Mouse (Mus musculus) embryonic facial prominence, embryonic 15.5 days (tissue): ENCODE results near the gene Rbck1. TPM values are rescaled to one million over a fixed set of nuclear protein-coding genes. Genes with fewer than 3 reads are reported as not detected.
A peak's percentile ranks its signal among the peaks of the same experiment; 100 is the strongest.
"Not testable (repeated sequence)": the region's sequence is repeated elsewhere in the genome, so short reads cannot be mapped to it uniquely, and the experiment has no call there.

Experiments used
- ATAC-seq: fragments of 200-750 bp; cut with Nextera tagmentation; 2 replicates; pipeline ENCODE4 v1.8.0; 2017; ENCODE audit warnings: low read depth, moderate TSS enrichment; ENCODE audit not compliant: insufficient number of reproducible peaks, low FRiP score, low TSS enrichment
- H3K27ac ChIP-seq: fragments of 300-500 bp; sonication (generic); replicated peaks from 2 replicates; pipeline ENCODE4 v1.5.1; 2015; ENCODE audit warnings: mild to moderate bottlenecking, inconsistent platforms
- H3K27me3 ChIP-seq: fragments of 300-500 bp; sonication (generic); 2 replicates; pipeline ENCODE4 v1.6.1; 2015; ENCODE audit warnings: inconsistent platforms
- H3K36me3 ChIP-seq: fragments of 300-500 bp; sonication (generic); 2 replicates; pipeline ENCODE4 v1.6.1; 2015; ENCODE audit warnings: mild to moderate bottlenecking, inconsistent platforms
- H3K4me1 ChIP-seq: fragments of 300-500 bp; sonication (generic); 2 replicates; pipeline ENCODE4 v1.6.1; 2015; ENCODE audit warnings: inconsistent platforms
- H3K4me2 ChIP-seq: fragments of 300-500 bp; sonication (generic); replicated peaks from 2 replicates; pipeline ENCODE4 v1.6.1; 2015; ENCODE audit warnings: mild to moderate bottlenecking, inconsistent platforms
- H3K4me3 ChIP-seq: fragments of 300-500 bp; sonication (generic); replicated peaks from 2 replicates; pipeline ENCODE4 v1.5.1; 2015; ENCODE audit warnings: mild to moderate bottlenecking, inconsistent platforms
- H3K9ac ChIP-seq: fragments of 300-500 bp; sonication (generic); 2 replicates; pipeline ENCODE4 v1.6.1; 2015; ENCODE audit warnings: inconsistent platforms
- H3K9me3 ChIP-seq: fragments of 300-500 bp; sonication (generic); replicated peaks from 2 replicates; pipeline ENCODE4 v1.6.1; 2016; ENCODE audit warnings: inconsistent platforms
- WGBS: fragments of 180-500 bp; shearing (Covaris S2); methylation state at CpG from one replicate; pipeline ENCODE4 v1.1.7; 2015; 5-methylcytosine and 5-hydroxymethylcytosine counted together
- polyA plus RNA-seq: library from polyadenylated mRNA; unstranded; fragments of >200 nt; fragmentation: Nextera tagmentation; extraction: Ambion mirVana; gene quantifications from 2 replicates; pipeline ENCODE4 v1.2.1, GENCODE M21; 2015

Rbck1 gene
- polyA plus RNA-seq, 1 experiment from 2014 or later, result 94.1 TPM

GRCm38 (mm10) chr2:152360271-152360775, 27.9 kb upstream of the Rbck1 start:
- Histone ChIP-seq H3K9me3 (no peaks in the 10 kb centered on the region), H3K9ac (no peak overlapping the region), H3K36me3 (no peaks in the 10 kb centered on the region), H3K4me1 (peaks cover 6% of the 10 kb centered on the region; the same call in 1 of the 2 replicates), H3K4me3 (no peak overlapping the region), H3K4me2 (no peak overlapping the region), H3K27me3 (no peaks in the 10 kb centered on the region), H3K27ac (no peak overlapping the region)
- 0 out of 2 replicates have a peak, but pooled peaks have one; percentile 26 for ATAC-seq
- 51% methylated on average over 7 of the region's 7 CpGs for WGBS

- Histone ChIP-seq H3K27me3 (no peaks in the 10 kb centered on the region), H3K4me2 (no peak overlapping the region), H3K36me3 (no peaks in the 10 kb centered on the region), H3K4me1 (peaks cover 6% of the 10 kb centered on the region; the same call in 1 of the 2 replicates), H3K27ac (no peak overlapping the region), H3K9ac (no peak overlapping the region), H3K4me3 (no peak overlapping the region), H3K9me3 (no peaks in the 10 kb centered on the region)
- no peak for ATAC-seq
- WGBS, result 62% methylated on average over 5 of the region's 5 CpGs
Observed at GRCm38 (mm10) chr2:152359616-152360015, 27.2 kb upstream of the Rbck1 start.

- not testable (repeated sequence) for H3K27me3 ChIP-seq, H3K27ac ChIP-seq, H3K9me3 ChIP-seq, ATAC-seq, H3K9ac ChIP-seq, H3K4me3 ChIP-seq, H3K4me1 ChIP-seq, H3K4me2 ChIP-seq, H3K36me3 ChIP-seq
- WGBS, result 71% methylated on average over 5 of the region's 5 CpGs
Observed at GRCm38 (mm10) chr2:152358977-152359376, 26.5 kb upstream of the Rbck1 start.

GRCm38 (mm10) chr2:152357254-152357653, 24.8 kb upstream of the Rbck1 start:
- no peaks in the 10 kb centered on the region for H3K27me3 ChIP-seq
- H3K27ac ChIP-seq, result no peak overlapping the region
- H3K9ac ChIP-seq, result no peak overlapping the region
- WGBS, result 87% methylated on average over 3 of the region's 3 CpGs
- ATAC-seq, result no peak
- H3K9me3 ChIP-seq, result no peaks in the 10 kb centered on the region
- no peak overlapping the region for H3K4me3 ChIP-seq
- H3K36me3 ChIP-seq, result no peaks in the 10 kb centered on the region
- H3K4me1 ChIP-seq, result no peaks in the 10 kb centered on the region
- no peak overlapping the region for H3K4me2 ChIP-seq

GRCm38 (mm10) chr2:152349842-152350540, 17.5 kb upstream of the Rbck1 start:
- Histone ChIP-seq H3K4me3 (no peak overlapping the region), H3K27me3 (no peaks in the 10 kb centered on the region), H3K9me3 (no peaks in the 10 kb centered on the region), H3K4me2 (no peak overlapping the region), H3K27ac (no peak overlapping the region), H3K36me3 (no peaks in the 10 kb centered on the region), H3K4me1 (no peaks in the 10 kb centered on the region), H3K9ac (no peak overlapping the region)
- no peak for ATAC-seq
- 86% methylated on average over 8 of the region's 8 CpGs for WGBS

GRCm38 (mm10) chr2:152349205-152349604, 16.8 kb upstream of the Rbck1 start:
- no peak overlapping the region for H3K9ac ChIP-seq
- WGBS, result 73% methylated on average over 6 of the region's 6 CpGs
- ATAC-seq, result no peak

GRCm38 (mm10) chr2:152347722-152348121, 15.3 kb upstream of the Rbck1 start:
- peaks cover 13% of the 10 kb centered on the region for H3K4me1 ChIP-seq
- H3K9me3 ChIP-seq, result no peaks in the 10 kb centered on the region
- WGBS, result 67% methylated on average over 2 of the region's 2 CpGs
- 0 out of 2 replicates have a peak, but pooled peaks cover 3% of the 10 kb centered on the region for H3K27me3 ChIP-seq
- H3K4me2 ChIP-seq, result no peak overlapping the region
- H3K36me3 ChIP-seq, result no peaks in the 10 kb centered on the region
- H3K4me3 ChIP-seq, result no peak overlapping the region
- H3K9ac ChIP-seq, result no peak overlapping the region
- H3K27ac ChIP-seq, result no peak overlapping the region
- no peak for ATAC-seq

More at GRCm38 (mm10) chr2:152349205-152349604, 16.8 kb upstream of the Rbck1 start:
- Histone ChIP-seq H3K27me3 (0 out of 2 replicates have a peak, but pooled peaks cover 3% of the 10 kb centered on the region), H3K4me2 (no peak overlapping the region), H3K9me3 (no peaks in the 10 kb centered on the region), H3K36me3 (no peaks in the 10 kb centered on the region), H3K4me3 (no peak overlapping the region), H3K27ac (no peak overlapping the region), H3K4me1 (peaks cover 5% of the 10 kb centered on the region)

- no peak overlapping the region for H3K4me3 ChIP-seq
- no peak overlapping the region for H3K4me2 ChIP-seq
- no peak overlapping the region for H3K27ac ChIP-seq
- 30% methylated on average over 9 of the region's 9 CpGs for WGBS
- H3K9me3 ChIP-seq, result no peaks in the 10 kb centered on the region
- H3K27me3 ChIP-seq, result 0 out of 2 replicates have a peak, but pooled peaks cover 3% of the 10 kb centered on the region
- H3K4me1 ChIP-seq, result peaks cover 13% of the 10 kb centered on the region
- no peak overlapping the region for H3K9ac ChIP-seq
- ATAC-seq, result no peak
- no peaks in the 10 kb centered on the region for H3K36me3 ChIP-seq
Observed at GRCm38 (mm10) chr2:152346776-152347465, 14.5 kb upstream of the Rbck1 start.

GRCm38 (mm10) chr2:152345393-152345792, 12.9 kb upstream of the Rbck1 start:
- no peak overlapping the region for H3K27ac ChIP-seq
- H3K27me3 ChIP-seq, result 0 out of 2 replicates have a peak, but pooled peaks cover 3% of the 10 kb centered on the region
- no peak overlapping the region for H3K4me2 ChIP-seq
- H3K9ac ChIP-seq, result no peak overlapping the region
- no peak for ATAC-seq
- 56% methylated on average over 6 of the region's 6 CpGs for WGBS
- no peaks in the 10 kb centered on the region for H3K36me3 ChIP-seq
- H3K9me3 ChIP-seq, result no peaks in the 10 kb centered on the region
- H3K4me3 ChIP-seq, result no peak overlapping the region
- peaks cover 13% of the 10 kb centered on the region for H3K4me1 ChIP-seq

- 63% methylated on average over 5 of the region's 5 CpGs for WGBS
- ATAC-seq, result no peak
- Histone ChIP-seq H3K27ac (no peak overlapping the region), H3K4me1 (peaks cover 13% of the 10 kb centered on the region), H3K27me3 (0 out of 2 replicates have a peak, but pooled peaks cover 3% of the 10 kb centered on the region), H3K9ac (no peak overlapping the region), H3K4me3 (no peak overlapping the region), H3K4me2 (no peak overlapping the region), H3K9me3 (no peaks in the 10 kb centered on the region), H3K36me3 (no peaks in the 10 kb centered on the region)
Observed at GRCm38 (mm10) chr2:152344909-152345308, 12.5 kb upstream of the Rbck1 start.

GRCm38 (mm10) chr2:152344361-152344760, 11.9 kb upstream of the Rbck1 start:
- Histone ChIP-seq H3K27me3 (0 out of 2 replicates have a peak, but pooled peaks cover 3% of the 10 kb centered on the region), H3K9ac (peak overlapping the region; percentile 24; the same call in 1 of the 2 replicates), H3K4me3 (peak overlapping the region; percentile 56), H3K36me3 (no peaks in the 10 kb centered on the region), H3K9me3 (no peaks in the 10 kb centered on the region), H3K4me2 (peak overlapping the region; percentile 95), H3K4me1 (peaks cover 13% of the 10 kb centered on the region), H3K27ac (no peak overlapping the region)
- 9% methylated on average over 10 of the region's 10 CpGs for WGBS
- ATAC-seq, result no peak
